Mouse (Mus musculus): ENCODE measurements at regions not wholly inside any gene's neighbourhood (a gene's known extent, or its start where the extent isn't known, plus 50 kb on each side); places are given as distances from the start of the nearest gene placed in this dataset.
A peak's percentile ranks its signal among the peaks of the same experiment; 100 is the strongest.

DNA sequence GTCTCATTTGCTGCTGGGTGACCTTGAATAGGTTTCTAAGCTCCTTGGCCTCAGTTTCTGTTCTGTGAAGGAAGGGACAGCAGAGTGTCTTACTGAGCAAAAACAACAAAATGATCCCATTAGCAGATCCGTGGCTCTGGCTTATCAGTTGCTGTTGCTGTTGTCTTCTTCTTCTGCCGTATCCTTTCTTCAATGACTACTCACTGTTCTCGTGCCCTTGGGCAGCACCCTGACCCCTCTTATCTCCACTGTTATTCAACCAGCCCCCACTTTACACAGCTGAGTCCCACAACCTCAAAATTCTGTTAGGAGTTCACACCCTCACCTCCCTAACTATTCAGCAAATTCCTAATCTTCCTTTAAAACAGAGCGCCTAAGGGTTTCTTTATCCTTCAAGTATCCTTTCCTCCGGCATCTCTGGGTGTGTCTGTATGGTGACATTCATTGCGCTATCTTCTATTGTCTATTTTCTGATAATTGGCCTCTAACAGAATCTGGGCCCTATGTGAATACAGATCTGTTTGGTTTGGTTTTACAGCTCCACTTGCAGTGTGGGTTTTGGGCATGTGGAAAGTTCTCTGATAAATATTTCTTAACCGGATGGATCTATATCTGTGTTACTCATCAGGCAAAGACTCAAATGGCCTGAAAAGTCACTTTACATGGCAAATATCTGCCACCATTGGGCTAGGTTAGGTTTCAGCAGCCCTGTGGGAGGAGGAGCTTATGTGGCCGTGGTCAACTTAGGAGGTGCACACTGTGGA, 59.1 kb upstream of the Serp2 start:
- H3K4me3 ChIP-seq (ENCODE audit: insufficient read depth, low read length) = no peak overlapping the region
- TF ChIP-seq CTCF (IDR thresholded peaks at IDR 0.05; ENCODE audit: low read depth, low read length) (no peak), POLR2A (IDR thresholded peaks at IDR 0.05; ENCODE audit: borderline replicate concordance, low read depth, low read length) (no peak)
- peaks cover 8% of the 10 kb centered on the region for H3K4me1 ChIP-seq (ENCODE audit: control insufficient read depth, insufficient read depth, low read length)
- H3K27ac ChIP-seq (ENCODE audit: insufficient read depth, low read depth, low read length) = no peak overlapping the region

DNA sequence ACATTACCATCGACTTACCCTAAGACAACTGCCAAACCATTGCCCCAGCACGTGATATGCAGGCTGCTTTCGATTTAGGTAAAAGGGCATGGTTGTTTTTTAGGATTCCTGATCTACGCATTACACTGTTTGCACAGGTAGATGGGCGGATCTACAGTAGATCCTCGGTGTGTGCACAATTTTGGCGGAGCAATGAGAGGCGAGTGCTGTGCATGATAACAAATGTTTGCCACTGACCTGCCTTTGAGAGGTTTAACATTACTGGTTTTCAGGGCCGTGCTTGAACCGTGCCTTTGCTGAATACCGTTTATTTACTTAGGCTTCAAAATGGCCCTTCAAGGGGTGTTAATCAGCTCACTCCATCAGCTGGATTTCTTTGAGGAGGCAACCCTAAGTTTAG, 58.5 kb upstream of the Serp2 start:
- peaks cover 14% of the 10 kb centered on the region for H3K4me1 ChIP-seq (ENCODE audit: control insufficient read depth, insufficient read depth, low read length)
- no peak overlapping the region for H3K27ac ChIP-seq (ENCODE audit: insufficient read depth, low read depth, low read length)
- no peak overlapping the region for H3K4me3 ChIP-seq (ENCODE audit: insufficient read depth, low read length)
- TF ChIP-seq POLR2A (IDR thresholded peaks at IDR 0.05; ENCODE audit: borderline replicate concordance, low read depth, low read length) (no peak), CTCF (IDR thresholded peaks at IDR 0.05; ENCODE audit: low read depth, low read length) (no peak)

DNA sequence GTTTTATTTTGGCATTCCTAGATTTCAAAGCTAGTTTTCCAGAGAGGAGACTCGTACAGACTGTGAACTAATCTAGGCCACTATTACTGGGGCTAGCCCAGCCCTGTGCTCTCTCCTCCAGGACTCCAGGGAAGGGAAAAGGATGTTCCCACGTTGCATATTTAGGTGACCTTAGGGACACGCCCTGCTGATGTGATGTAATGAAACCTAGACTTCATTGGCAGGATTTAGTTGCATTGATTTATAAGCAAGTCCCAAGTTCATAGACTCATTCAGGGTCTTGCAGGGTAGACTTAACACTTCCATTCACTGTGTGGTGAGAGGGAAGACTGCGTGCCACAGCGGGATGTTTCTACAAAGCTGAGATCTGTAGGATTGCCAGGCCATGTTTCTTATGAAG, 58.0 kb upstream of the Serp2 start:
- Histone ChIP-seq H3K4me3 (ENCODE audit: insufficient read depth, low read length) (no peak overlapping the region), H3K4me1 (ENCODE audit: control insufficient read depth, insufficient read depth, low read length) (peaks cover 14% of the 10 kb centered on the region), H3K27ac (ENCODE audit: insufficient read depth, low read depth, low read length) (no peak overlapping the region)
- TF ChIP-seq POLR2A (IDR thresholded peaks at IDR 0.05; ENCODE audit: borderline replicate concordance, low read depth, low read length) (no peak), CTCF (IDR thresholded peaks at IDR 0.05; ENCODE audit: low read depth, low read length) (no peak)

DNA sequence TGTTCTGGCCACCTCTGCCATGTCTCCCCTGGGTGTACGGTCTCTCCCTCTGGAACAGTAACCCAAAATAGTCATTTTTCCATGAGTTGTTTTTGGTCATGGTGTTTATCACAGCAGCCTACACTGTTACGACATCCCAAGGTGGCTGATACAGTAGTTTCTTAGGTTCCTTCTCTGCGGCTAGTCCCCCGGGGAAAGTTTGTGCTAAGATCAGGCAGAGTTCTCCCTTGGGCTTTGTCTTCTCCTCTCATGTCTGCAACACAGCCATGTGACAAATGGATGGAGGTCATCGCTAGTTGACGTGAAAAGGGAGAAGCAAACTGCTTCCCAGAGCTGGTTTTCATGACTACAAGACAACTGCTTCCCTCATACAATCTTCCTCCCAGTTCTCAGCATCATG, 56.9 kb upstream of the Serp2 start:
- TF ChIP-seq CTCF (IDR thresholded peaks at IDR 0.05; ENCODE audit: low read depth, low read length) (no peak), POLR2A (IDR thresholded peaks at IDR 0.05; ENCODE audit: borderline replicate concordance, low read depth, low read length) (no peak)
- Histone ChIP-seq H3K4me1 (ENCODE audit: control insufficient read depth, insufficient read depth, low read length) (peaks cover 14% of the 10 kb centered on the region), H3K4me3 (ENCODE audit: insufficient read depth, low read length) (no peak overlapping the region), H3K27ac (ENCODE audit: insufficient read depth, low read depth, low read length) (no peak overlapping the region)

- Histone ChIP-seq H3K27ac (ENCODE audit: insufficient read depth, low read depth, low read length) (no peak overlapping the region), H3K4me3 (ENCODE audit: insufficient read depth, low read length) (peak overlapping the region; percentile 23), H3K4me1 (ENCODE audit: control insufficient read depth, insufficient read depth, low read length) (peaks cover 11% of the 10 kb centered on the region)
- TF ChIP-seq CTCF (IDR thresholded peaks at IDR 0.05; ENCODE audit: low read depth, low read length) = no peak
- TF ChIP-seq POLR2A (IDR thresholded peaks at IDR 0.05; ENCODE audit: borderline replicate concordance, low read depth, low read length) = no peak
These were observed 54.0 kb upstream of the Serp2 start for GRCm38 (mm10) chr14:76610429-76611378.

Data from bone marrow macrophage, adult 2 months (primary cell).